Mouse (Mus musculus) gastrocnemius, adult 8-10 months (tissue): Measurements from ENCODE around the gene Ptgdr. TPM values are rescaled to one million over a fixed set of nuclear protein-coding genes. Genes with fewer than 3 reads are reported as not detected.
"Not testable (repeated sequence)": the region's sequence is repeated elsewhere in the genome, so short reads cannot be mapped to it uniquely, and the experiment has no call there.

ENCODE experiments used
- DNase-seq, 2 experiments: peaks; one replicate each; pipeline ENCODE4 v3.0.0; 2022; ENCODE audit warnings: low spot score in 2 of 2
- total RNA-seq, 4 experiments: library from RNA; stranded (reverse); gene quantifications; 2 replicates each; pipeline ENCODE4 v1.2.4; 2022

The Ptgdr gene
- total RNA-seq, 4 experiments from 2014 or later: 0.08 TPM; not detected in 3

- not testable (repeated sequence) for DNase-seq
These were observed 46.0 kb downstream of the Ptgdr start for GRCm38 (mm10) chr14:44813152-44813551.

Other genes with a start within 250 kb of the Ptgdr start
- gene Gm5624, start 231.4 kb downstream of the Ptgdr start, total RNA-seq: not detected
- not detected for gene Gm8257, start 152.9 kb downstream of the Ptgdr start, total RNA-seq
- not detected for gene Gm8267, start 109.0 kb downstream of the Ptgdr start, total RNA-seq
- gene Ptger2, start 128.8 kb upstream of the Ptgdr start, total RNA-seq: under 1 TPM in 2 of 4 experiments, not detected in 2; 0.07 to 0.19 TPM